Mouse (Mus musculus) retina, postnatal 1 day (tissue): ENCODE data around the gene Hs2st1.

ENCODE experiments used
- DNase-seq: peaks from one replicate; pipeline ENCODE4 v3.0.0-alpha.2; 2012

Gene Hs2st1

DNA sequence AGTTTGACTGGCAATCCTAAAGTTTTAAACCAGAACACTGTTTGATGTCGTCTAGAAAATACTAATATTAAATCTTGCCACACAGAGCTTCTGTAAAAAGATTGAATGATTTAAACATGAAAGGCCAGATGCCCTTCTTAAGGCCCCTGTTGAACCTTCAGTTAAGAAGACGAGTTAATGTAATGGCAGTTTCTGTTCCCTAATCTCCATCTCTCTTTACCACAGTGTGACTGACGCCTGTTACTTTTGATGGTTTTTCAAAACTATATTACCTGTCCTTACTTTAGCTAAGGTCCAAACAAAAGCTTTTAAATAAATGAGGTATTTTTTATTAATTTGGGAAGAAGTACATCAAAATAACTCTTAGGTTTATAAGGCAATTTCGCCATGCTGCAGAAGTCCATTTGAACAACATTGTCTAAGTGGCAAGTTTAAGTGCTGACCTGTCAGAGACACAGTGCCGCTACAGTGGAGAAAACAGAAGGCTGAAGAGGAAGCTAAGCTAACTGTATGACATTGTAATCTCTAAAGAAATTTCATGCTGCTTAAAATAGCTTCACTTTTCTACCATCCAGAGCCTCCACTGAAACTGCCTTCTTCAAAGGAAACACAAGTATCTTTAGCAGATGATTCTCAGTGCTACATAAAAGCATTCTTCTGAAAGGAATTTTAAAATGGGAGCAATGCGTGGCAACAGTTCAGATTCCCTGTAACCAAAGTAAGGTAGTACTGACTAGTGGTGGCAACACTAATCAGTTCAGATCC, 15.0 kb upstream of the Hs2st1 start:
- DNase-seq: no peak

DNA sequence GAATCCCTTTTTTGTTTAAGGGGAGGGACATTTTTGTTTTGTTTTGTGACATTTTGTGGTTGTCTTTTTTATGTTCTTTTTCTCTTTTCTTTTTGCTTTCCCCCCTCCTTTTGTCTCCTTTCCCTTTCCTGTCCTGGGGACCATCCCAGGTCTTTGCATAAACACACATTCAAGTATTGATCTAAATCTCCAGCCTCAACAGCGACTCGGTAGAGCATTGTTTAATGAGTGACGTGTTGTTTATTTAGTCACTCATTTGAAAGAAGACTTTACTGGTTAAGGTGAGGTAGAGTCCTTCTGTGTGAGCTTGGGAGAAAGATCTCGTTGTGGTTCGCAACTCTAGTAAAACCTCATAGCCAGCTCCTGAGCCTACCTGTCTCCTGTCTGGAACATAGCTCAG, 13.8 kb upstream of the Hs2st1 start:
- DNase-seq: no peak

DNA sequence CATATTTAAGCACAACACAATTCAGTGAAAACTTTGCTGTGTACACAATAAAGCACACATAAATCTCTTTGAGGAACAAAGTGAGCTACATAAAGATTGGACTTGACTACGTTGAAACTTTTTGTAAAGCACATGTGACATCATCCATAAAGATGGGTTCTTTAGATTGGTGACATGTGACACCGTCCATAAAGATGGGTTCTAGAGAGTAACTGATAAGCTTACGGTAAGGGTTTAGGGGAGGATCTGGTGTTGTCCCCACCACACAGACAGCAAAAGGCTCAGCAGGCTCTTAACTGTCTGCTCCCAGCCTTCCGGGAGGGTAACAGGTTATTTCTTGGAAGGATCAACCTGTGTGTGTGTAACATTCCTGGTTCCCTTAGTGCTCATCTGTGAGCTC, 12.3 kb upstream of the Hs2st1 start:
- no peak for DNase-seq

DNA sequence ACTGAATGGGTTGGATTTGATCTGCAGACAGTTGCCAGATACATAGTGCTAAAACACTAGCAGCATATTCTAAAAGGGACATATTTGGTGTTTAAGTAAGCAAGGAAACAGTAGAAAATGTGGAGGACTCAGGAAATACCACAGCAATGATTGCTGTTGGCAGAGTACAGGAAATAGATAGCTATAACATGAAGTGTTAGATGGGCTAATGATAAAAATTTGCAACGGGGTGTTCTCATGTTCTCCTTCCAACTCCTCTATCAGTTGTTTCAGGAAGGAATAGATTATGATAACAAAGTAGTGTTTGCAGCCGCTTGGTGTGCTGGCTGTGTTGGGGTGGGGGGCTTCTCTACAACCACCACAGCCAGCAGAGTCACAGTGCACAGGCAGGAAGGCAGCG, 11.9 kb upstream of the Hs2st1 start:
- no peak for DNase-seq

DNA sequence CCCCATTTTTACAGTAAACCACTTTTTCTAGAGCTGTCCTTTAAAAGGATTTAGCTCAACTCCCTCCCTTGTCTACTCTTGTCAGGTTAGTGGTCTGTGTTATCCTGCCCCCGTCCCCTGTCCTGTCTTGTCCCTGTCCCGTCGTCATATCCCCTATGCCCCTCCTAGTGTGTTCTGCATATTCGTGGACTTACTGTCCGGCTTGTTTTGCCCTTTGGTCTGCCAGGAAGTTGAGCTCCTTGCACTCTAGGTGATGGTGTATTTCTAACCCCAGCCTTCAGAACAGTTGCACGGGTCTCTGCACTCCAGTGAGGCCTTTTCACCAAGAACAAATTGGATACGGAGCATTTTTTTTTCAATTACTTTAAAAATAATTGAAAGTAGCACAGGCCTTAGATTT, 10.3 kb upstream of the Hs2st1 start:
- no peak for DNase-seq

DNA sequence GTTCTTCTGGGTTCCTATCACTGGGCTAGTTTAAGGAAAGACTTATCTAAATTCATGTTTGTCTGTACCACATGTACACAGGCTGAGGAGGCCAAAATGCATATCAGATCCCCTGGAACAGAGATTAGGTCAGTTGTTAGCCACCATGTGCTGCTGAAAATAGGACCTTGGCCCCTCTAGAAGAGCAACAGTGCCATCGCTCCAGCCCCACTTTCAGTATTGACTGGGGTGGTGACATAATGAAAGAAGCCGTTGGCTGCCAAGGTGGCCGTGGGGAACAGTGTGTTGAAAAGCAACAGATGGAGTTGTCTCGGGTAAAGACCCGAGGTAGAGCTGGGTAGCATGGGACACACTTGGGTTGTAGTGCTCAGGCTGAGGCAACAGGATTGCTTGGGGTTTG, 9.8 kb upstream of the Hs2st1 start:
- DNase-seq: no peak

DNA sequence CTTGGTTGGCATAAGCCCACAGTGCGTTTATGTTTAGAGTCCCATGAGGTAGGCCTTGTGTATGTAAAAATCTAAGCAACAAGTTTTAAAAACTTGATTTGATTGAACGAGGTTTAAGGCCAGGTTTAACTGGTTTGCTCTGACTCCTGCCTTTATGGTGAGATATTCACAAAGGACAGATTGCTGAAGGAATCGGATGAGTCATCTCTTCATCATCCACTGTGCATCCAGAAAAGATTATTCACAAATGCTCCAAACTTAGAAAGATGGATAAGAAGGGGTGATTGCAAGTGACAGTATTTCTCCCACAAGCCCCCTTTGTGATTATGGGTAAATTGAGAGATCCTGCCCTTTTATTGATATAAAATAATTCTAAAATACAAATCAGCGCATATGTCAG, 8.9 kb upstream of the Hs2st1 start:
- DNase-seq: no peak

DNA sequence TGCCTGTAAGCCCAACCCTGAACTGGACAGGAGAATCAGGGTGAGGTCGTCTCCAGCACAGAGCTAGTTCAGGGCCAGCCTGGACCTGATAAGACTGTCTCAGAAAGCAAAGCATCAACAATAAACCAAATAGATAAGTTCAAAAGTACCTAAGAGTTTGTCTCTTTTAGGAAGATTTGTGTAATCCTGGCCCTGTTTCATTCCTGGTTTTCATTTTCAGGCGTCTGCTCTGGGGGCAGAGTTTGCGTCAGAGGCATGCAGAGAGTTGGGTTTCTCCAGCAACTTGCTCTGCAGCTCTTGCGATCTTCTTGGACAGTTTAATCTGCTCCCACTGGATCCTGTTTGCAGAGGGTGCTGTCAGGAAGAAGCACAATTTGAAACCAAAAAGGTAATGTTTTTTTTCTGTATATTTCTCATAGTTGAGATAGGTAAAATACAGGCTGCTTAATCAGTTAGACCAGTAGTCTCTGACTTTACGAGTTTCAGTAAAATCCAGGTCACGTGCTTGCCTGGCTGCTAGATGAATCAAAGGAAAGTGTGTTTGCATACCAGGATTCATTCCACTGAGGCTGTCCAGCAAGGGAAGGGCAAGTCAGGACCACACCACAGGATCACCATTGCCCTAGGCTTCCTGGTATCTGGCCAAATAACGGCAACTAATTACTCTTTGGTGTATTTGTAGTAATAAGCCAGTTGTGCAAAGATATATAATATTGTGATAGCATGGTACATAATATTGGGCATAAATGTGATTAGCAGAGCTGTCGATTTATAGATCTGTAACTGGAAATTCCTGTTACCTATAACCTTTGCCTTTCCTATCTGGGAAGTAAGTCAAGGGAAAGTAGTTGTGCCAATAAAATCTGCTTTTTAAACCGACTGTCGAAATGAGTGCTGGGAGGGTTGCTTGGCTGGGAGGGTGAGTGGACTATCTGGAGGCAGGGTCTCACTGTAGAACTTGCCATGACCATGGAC, 7.7 kb upstream of the Hs2st1 start:
- no peak for DNase-seq

DNA sequence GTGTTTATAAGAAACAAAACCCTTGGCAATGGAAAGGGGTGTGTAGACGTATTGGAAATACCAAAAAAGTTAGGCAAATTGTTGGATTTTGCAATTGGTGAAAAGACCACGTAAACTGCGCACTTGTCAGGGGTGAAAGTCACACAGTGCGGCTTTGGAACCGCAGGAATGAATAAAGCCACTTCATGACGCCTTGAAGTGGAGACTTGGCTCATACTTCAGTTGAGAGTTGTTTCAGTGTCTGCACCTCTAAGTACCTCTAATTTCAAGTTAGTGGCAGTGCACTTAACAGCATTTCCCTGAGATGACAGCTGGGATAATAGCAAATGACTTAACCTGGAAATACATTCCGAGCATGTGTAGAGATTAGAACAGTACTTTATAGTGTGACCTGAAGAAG, 4.3 kb upstream of the Hs2st1 start:
- DNase-seq: no peak

DNA sequence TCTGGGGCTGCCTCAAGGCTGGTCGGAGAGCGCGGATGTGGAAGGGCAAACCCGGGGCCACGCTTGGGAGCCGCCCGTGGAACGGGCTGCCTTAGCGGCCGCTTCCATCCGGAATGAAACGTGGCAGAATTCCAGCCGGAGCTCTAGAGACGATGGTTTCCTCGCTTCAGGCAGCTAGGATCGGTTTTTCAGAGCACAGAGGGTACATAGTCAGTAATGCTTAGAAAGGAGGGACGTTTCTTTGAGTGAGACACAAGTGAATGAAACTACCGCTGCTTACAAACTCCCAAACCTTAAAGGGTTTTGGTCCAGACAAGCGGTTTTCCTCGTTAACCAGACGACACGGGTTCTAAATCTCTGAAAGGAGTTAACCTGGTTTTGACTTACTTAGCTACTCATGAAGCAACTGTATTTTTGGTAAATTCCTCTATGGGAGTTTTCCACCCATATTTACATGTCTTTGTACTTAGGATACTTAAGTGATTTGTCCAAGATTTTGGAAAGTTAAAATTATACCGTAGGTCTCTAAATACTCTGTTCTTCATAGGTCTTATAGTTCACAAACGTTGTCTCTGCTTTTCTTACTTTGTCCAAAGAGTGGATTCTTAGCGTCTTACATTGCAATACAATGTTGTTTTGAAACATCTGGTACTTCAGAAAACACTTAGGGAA, 971 bp upstream of the Hs2st1 start:
- no peak for DNase-seq

DNA sequence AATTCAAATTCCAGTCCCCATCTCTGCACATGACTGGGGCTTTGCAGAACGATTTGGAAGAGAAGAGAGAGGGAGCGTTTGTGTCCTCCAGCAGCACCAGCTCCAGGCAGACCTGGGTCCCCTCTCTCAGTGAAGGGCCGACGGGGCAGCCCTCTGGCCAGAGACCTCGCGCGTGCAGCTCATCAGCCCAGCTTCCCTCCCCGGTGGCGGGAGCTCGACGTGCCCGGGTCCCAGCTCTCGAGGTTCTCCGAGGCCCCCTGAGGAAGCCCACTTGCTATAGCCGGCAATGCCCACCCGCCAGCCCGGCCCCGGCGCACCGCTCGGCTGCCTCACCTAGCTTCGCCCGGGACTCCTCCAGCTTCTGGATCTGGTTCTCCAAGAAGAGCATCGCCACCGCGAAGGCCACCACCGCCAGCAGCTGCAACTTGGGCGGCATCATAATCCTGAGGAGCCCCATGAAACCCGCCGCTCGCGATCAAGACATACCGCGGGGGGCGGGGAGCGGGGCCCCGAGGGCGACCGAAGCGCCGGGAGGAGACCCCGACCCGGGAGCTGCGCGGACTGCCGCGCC, 495 bp downstream of the Hs2st1 start:
- DNase-seq: no peak

DNA sequence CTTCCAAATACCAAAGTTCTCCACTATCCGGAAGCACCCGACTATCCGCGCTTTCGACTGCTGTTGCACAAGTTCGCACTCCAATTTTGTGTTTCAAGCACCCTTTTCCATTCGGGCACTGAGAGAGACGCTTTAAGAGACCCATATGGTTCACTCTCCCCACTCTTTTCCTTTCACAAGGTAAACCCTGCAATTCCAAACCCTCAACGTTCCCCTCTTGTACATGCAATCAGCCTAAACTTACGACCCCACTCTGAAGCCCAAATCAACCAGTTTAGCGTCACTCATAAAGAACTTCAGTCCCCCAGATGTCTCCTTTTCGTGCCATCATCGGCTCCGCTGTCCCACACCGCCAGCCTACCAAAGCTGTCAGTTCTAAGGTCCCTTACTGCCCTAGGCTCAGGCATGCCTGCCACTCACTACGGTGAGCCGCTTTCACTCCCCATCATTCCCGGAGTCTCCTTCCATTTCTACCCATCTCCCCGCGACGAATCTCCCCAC, 1.1 kb downstream of the Hs2st1 start:
- peak; percentile 48 for DNase-seq

DNA sequence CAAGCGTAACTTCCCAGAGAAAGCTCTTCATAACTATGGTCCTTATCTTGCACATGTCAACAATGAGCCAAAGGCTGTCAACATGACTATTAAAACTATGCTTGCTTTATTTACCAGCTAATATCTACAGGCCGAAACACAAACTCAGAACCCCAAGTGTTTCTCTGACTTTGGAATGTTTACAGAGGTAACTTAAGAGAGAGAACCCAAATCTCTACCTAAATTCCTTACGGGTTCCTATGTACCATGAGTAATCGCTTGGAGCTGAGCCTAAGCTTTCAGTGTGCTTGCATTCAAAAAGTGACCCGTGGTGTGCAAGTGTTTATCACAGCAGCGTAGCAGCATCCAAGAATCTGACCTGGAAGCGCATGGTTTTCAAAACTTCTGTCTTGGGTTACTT, 4.8 kb downstream of the Hs2st1 start:
- DNase-seq: no peak

DNA sequence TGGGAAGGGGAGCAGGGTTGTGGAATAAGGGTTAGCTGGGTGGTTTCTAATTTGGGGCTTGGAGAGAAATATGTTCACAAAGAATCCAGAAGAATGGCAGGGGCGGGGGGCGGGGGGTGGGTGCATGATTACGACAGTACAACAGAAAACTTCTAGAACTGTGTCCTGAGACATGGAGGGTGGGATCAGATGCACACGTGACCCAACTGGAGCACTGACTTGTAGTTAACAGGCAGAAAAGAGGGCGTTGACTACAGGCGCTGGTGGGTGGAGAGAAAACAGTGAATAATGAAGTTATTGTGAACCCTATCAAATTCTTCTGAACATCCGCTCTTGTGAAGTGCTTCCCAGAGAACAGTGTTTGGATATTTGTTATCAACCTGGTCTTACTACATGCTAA, 6.1 kb downstream of the Hs2st1 start:
- DNase-seq: no peak

DNA sequence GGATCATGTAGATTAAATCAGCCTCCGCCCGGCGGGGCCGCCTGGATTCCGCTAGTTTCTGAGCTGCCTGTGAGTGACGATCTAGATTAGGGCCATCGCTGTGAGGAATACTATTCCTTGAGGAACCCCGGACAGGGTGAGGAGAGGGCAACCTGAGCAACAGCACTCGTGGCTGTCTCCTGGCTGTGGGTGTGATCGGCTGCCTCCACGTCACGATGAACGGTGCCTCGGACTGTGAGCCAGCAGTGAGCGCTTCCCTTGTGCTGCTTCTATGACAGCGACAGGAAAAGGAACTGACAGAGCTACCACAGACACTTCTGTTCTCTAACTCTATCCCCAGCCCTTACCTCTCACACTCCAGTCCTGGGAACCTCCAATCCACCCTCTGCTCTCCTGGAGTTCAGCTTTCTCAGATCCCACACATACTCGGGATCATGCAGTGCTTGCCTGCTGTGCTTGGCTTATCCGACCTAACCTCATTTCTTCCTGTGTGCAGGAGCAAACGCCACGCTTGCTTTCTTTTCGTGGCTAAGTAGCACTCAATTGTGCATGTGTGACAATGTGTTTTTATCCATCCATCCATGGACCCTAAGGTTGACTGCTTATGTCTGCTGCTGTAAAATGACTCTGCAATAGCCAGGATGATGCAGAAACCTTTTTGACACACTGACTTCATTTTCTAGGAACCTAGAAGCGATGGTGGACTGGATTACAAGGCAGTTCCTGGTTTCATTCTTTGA, 8.3 kb downstream of the Hs2st1 start:
- peak; percentile 50 for DNase-seq

DNA sequence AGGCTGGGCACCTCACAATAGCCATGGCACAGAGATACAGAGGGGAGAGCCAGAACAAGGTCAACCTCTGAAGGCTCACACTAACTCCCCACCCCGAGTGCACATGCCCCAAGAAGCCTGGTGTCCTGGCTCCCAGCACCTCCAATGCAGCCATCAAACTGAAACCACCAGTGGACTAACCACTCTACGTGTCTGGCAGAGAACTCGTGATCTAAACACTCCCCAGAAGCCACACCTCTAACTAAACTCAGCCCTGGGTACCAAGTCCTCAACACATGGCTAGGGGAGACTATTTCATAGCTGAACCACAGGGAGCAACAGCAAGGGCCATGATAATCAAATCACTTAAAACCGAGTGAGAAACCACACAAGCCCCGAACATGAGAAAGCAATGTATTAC, 11.7 kb downstream of the Hs2st1 start:
- DNase-seq: no peak

DNA sequence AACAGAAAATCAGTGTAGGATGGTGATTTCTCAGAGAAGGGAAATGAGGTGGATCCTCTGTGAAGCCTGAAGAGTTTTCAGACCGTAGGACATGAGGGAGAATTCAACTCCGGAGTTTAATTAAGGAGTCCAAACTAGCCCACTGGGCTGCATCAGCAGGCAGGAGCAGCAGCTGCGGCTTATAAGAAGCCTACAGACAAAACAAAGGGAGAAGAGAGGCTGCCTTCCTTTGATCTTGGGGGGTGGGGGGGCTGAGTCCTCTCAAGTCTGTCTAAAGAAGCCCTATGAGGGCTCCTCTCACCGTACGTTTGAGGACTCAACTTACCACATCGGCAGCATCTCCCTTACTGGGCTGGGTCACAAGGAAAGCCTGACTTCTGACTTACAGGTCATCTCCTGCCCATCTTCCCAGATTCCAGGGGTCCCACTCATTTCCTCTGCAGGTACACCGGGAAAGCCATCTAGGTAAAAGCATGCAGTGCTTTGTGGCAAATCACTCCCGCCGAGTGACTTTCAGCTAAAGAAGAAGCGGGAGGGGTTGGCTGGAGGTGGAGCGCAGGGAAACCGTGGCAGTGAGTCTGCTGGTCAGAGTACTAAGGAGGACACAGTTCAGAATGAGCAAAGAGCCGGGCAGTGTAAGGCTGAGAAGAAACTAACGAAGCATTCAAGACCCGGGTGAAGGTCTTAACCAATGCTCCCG, 13.2 kb downstream of the Hs2st1 start:
- DNase-seq: peak; percentile 54

DNA sequence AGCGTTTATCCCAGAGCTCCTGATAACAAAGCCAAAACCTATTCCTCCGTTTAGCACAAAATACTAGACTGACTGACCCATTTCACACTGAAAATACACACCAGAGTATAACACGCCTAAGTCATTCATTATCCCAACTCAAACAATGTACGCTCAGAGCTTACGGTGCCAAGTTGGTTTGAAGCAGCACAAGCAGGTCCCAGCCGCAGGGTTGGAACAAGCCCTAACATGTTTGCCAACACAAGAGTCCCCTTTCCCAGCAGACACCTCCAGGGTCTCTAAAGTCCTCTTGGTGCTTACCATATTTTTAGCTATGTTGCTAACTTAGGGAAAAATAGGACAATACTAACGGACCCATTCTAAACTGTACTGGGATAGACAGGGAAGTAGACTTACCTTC, 14.8 kb downstream of the Hs2st1 start:
- no peak for DNase-seq

DNA sequence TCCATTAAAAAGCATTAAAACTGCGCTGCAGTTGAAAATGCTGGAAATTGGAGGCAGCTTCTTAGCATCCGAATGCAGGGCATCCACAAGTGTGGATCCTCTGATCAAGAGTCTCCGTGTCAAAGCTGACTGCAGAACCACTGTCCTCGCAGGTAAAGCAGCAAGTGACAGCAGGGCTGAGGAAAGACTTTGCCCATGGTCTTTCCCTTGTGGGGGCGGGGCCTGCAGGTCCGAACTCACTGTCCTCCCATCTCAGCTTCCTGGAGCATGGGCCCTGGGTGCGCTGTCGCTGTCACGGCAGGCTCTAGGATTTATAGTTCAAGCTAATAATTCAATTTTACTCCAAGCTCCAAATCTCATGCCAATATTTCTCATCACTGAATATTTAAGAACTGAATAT, 15.5 kb downstream of the Hs2st1 start:
- no peak for DNase-seq

DNA sequence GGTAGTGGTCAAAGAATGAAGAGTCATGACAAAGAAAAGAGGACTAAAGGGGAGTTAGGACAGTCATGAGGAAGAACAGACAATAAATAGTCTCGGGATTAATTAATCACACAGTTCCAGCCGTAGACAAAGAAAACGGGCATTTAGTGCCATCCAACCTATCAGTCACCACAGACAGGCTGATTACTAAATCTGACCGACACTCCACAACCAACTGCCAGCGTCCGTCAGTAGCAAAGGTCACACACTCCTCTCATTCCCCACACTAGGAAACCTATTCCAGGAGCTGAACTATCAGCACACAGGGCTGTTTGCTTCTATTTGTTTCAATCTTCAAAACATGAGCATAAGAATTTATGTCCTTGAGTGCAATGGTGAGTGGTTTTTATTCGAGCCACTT, 16.0 kb downstream of the Hs2st1 start:
- DNase-seq: peak; percentile 51

DNA sequence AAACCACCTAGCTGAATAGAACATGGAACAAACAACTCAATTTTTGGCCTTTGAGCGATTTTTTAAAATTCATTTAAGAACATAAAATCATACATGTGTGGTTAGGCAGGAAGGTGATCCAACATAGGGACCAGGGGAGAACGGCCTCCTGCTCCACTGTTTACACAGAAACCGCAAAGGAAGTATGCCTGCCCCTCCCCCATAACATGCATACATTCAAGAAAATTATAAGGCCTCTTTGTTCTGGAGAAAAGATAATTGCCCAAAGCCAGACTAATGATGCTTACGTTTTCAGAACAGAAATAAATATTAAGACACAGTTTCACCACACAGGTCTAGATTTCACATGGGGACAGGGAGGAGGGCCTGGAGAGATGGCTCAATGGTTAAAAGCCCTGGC, 18.6 kb downstream of the Hs2st1 start:
- DNase-seq: peak; percentile 52

DNA sequence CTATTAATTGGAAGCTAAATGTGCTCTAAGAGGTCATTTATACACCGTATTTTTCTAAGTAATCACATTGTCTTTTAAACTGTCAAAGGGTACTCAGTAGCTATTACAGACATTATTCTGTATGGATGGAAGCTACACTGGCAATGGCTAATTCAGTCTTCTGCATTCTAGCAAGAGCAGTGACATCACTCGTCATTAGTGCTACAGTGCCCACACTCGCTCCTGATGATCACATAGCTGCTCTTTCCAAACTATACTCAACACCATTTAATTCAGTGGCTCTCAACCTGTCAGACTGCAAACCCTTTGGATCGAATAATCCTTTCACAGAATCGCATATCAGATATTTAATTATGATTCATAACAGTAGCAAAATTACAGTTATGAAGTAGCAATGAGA, 19.3 kb downstream of the Hs2st1 start:
- DNase-seq: peak; percentile 41
